Mouse (Mus musculus) spleen, adult 2 months (tissue): ENCODE results near the gene Gulp1.

Source experiments
- CTCF ChIP-seq: fragments of 200-500 bp; IDR thresholded peaks from 2 replicates; pipeline ENCODE4 v1.5.1; 2011; ENCODE audit warnings: mild to moderate bottlenecking, inconsistent platforms; ENCODE audit not compliant: insufficient read depth, insufficient read length, insufficient replicate concordance; ENCODE audit errors: extremely low read depth
- POLR2A ChIP-seq: fragments of 200-500 bp; IDR thresholded peaks from 2 replicates; pipeline ENCODE4 v1.6.1; 2011; ENCODE audit warnings: low read depth, low read length, inconsistent platforms

- TF ChIP-seq POLR2A: no peak
- no peak for TF ChIP-seq CTCF
These were observed 16.1 kb downstream of the Gulp1 start for GRCm38 (mm10) chr1:44567431-44567830.
